Mouse (Mus musculus) urinary bladder, adult 2 months (tissue): ENCODE data around the gene Nuak2. TPM values are rescaled to one million over a fixed set of nuclear protein-coding genes. Genes with fewer than 3 reads are reported as not detected.
"Not testable (repeated sequence)": the region's sequence is repeated elsewhere in the genome, so short reads cannot be mapped to it uniquely, and the experiment has no call there.

Experiments
- DNase-seq: peaks from one replicate; pipeline ENCODE4 v3.0.0; 2022; ENCODE audit warnings: low spot score
- polyA plus RNA-seq: library from polyadenylated mRNA; depleted of rRNA; stranded (reverse); fragments of >200 nt; gene quantifications from 2 replicates; pipeline ENCODE4 v1.2.3, GENCODE M21; 2012; rRNA removed

The Nuak2 gene
- polyA plus RNA-seq: 3.4 TPM in 2 replicates

DNA sequence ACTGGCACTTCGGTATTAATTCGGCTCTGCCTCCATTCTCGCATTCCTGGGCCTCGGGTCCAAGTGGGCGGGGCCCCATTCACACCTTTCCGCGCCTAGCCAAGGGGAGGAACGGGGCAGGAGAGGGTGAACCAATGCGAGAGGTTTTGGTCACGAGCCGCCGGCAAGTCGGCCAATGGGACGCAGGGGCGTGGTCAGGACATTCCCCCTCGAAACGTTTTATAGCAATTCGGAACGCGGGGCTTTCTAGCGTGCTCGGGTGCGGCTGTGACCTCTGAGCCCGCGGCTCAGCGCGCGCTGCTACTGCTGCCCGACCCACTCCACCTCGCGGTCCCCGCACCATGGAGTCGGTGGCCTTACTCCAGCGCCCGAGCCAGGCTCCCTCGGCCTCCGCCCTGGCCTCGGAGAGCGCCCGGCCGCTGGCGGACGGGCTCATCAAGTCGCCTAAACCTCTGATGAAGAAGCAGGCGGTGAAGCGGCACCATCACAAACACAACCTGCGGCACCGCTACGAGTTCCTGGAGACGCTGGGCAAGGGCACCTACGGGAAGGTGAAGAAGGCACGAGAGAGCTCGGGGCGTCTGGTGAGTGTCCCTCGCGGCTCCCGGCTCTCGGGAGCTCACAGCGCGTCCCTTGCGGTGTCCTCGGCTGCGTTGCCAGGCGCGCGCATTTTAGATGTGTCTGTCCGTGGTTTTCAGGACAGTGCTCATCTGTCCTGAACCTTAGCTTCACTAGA is at the start of gene Nuak2:
Nuak2 (plus strand) TSS at position 238 of the 736 bp plus-strand sequence.
- peak; percentile 69 for DNase-seq

DNA sequence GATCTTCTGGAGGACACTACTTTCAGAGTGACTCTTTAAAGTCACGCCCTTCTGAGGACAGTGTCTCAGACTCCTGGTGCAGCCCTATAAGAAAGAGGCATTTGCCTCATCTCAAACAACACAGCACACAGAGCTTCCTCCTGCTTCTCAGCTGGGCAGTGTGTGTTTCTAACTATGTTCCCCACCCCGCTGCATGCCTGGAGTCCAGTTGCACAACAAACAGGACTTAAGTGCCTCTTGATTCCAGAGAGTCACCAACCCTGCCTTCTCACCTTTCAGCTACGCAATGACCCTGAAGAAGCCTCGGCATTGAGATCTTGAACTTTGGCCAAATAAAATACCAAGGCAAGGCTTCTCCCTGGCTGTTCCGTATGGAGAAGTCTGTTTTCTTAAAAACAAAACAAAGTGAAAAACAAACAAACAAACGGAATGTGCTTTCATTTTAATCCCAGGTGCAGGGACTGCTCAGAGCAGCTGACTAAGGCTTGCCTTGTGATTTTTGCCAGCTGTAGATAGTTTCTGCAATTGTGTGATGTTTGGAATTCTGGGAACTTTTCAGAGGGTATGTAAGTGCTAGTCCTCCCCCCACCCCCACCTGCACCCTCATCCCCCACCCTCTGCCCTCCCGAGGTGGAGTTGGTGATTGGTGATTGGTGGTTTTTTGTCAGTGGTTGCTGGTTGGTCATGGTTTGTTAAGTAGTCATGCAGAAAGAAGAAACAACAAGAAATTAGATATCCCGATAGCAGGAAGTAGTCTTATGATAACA is 49.0 kb upstream of the Nuak2 start:
- no peak for DNase-seq

DNA sequence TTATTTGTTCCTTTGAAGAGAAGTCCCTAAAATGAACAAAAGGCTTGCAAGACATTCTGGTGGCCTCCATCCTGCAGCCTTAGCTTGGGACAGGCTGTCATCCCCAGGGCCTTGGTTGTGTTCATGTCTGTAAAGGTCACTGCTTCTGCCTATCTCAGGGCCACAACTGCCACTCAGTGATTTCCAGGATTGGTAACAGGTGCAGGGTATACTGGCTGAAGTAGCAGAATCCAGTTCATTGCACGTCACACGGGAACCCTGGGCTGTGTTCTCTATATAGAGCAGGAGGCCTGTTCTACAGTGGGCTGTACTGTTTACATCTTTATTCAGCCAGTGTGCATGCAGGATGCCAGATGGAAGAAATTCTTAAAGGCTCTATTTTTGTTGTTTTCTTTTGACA is 48.0 kb upstream of the Nuak2 start:
- DNase-seq: no peak

DNA sequence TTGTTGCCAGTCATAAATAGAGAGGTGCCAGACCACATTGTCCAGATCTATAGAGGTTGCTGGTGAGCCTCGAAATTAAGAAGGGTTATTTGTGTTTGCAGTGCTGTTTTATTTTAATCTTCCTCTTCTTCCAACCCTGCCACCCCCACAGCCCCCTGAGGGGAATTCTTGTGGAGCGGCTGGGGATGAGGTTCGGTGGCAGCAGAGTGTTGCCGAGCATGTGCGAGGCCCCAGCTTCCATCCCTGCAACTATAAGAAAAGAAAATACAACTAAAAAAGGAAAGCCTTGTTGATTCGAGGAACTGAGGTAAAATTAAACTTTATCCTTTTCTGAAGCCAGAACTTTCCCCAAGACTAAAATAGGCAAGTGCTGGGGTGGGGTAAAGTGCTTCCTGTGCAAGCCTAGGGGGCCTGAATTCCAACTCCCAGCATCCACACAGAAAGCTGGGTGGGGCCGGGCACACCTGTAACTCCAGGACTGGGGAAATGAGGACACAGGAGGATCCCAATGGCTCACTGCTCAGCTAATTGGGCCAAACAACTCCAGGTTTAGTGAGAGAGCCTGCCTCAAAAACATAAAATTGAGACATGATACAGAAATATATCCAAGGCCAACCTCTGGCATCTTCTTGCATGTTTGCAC is 47.4 kb upstream of the Nuak2 start:
- no peak for DNase-seq

DNA sequence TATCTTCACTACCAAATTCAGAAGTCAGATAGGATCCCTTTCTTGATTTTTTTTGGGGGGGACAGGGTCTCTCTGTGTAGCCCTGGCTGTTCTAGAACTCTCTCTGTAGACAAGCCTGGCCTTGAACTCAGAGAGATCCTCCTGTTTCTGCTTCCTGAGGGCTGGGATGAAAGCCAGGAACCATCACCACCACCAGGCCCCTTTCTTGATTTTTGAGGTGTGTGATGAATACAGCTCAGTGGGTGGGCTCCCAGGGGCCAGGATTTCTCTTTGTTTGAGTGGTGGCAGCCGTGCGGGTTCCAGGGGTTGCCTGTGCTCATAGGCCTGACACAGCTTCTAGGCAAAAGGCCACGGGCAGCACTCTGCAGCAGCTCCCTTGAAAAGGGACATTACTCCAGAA is 44.7 kb upstream of the Nuak2 start:
- no peak for DNase-seq

DNA sequence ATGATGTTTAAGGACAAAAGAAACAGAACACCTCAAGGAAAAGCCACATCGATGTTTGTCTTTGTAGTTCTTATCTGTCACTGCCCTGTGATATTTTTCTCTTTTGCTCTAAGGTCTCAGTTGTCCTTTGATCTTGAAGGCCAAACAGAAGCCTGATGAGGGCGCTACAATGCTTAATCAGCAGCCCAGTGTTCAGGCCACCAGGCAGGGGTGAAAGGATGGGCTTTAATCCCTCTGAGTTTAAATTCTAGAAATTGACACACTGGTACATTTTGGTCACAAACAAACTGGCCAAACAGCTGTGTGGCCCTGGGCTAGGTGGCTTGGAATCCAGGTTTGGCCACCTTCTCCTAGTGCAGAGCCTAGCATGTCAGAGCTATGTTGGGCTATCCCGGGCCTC is 39.2 kb upstream of the Nuak2 start:
- no peak for DNase-seq

DNA sequence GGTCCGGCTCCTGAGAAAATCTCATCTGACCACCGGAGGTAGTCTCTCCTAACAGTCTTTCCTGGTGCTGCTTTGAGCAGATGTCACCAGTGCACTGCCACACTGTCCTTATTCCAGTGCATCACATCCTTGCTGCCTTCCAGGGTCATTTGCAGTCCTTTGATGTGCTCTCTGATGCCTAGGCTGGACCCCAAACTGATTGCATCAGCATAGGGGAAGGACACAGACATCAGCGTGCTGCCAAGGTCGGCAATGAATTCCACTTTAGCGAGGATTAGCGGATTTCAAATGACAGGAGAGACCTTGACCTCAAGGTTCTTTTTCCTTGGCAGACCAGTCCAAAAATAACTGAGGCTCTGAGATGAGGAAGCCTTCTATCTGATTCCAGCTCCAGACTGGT is 38.8 kb upstream of the Nuak2 start:
- DNase-seq: no peak

DNA sequence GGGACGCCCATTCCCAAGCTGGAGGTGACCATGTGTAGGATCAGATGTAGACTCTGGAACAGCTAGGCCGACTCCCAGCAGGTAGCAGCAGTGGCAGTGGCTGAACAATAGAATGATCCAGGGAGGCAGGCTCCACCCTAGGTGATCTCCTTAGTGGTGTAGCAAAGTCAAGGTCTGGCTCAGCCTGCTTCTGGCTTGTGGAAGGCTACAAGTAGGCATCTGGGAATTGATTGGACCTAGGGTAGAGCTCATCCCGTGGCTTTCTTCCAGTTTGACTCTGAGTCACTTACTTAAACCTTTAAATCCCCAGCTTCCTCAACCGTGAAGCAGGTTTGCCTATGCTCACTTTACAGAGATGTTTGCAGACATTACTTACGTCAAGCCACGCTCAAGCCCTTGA is 35.3 kb upstream of the Nuak2 start:
- DNase-seq: not testable (repeated sequence)

DNA sequence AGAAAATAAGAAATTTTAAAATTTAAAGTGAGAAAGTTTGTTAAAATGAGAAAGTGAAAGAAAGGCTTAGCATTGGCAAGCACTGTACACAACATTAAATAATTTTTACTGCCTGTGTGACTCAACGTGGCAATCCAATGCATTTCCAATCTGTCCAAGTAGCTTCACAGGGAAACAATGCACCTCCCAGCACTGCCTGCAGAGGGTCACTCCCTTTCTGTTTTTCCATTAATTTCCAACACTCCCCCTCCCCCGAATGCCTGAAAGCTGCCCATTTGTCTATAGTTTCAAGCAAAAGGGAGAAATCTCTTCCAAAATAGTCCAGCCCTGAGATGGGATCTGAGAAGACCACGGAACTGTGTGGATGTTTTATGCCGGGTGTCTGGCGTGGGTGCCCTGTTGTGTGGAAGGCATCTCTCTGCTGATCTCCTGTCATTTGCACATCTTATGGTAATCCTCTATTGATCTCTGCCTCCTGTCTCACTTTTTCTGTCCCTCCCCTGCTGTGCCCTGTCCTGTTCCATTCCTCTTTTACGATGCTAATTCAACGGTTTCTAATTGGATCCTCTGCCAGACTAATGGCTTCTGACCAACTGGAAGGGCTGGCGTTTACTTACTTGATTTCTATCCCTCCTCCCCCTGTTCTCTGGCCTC is 34.3 kb upstream of the Nuak2 start:
- DNase-seq: no peak

DNA sequence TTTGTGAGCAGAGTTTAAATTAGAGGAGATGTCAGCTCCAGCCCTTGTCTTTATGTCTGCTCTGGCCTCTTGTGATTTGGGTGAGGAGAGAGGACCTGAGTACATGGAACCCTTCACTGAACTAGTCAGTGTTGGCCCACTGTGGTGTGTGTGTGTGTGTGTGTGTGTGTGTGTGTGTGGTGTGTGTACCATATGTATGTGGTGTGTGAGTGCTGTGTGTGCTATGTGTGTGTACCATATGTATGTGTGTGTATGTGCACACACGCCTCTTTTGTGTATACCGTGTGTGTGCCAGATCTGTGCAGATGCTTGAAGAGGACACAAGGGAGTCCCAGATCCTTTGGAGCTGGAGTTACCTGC is 33.8 kb upstream of the Nuak2 start:
- no peak for DNase-seq

DNA sequence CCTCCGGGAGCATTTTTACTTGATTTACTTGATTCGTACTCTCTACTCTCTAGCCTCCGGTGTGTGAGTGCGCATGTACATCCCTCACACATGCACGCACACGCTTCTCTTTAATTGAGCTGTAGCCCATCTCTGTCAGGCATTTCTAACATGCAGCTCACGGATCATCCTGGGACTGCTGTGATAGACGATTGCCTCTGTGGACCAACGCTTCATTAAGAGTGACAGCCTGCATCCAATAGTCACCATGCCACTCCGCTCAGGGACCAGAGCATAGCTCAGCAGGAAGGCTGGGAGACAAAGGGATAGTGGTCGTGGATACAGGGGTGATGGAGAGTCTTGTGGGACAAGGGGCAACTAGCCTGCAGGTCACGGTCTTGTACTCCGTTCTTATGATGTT is 32.9 kb upstream of the Nuak2 start:
- DNase-seq: no peak

DNA sequence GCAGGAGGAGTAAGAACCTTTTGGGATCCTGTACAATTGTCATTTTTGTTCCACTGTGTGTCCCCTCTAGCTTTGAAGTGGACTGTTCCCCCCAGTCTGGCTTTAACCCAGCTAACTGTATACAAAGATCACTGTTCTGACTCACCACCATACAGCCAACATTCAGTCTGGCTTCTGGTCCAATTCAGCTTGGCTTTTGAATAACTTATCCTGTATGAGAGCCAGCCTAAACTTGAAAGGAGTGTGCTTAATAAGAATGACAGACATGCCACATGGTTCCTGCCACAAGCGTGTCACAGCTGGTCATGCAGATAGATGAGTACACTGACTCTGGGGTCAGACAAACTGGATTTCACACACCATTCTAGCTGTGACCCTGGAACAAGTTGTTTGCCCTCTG is 29.2 kb upstream of the Nuak2 start:
- no peak for DNase-seq

DNA sequence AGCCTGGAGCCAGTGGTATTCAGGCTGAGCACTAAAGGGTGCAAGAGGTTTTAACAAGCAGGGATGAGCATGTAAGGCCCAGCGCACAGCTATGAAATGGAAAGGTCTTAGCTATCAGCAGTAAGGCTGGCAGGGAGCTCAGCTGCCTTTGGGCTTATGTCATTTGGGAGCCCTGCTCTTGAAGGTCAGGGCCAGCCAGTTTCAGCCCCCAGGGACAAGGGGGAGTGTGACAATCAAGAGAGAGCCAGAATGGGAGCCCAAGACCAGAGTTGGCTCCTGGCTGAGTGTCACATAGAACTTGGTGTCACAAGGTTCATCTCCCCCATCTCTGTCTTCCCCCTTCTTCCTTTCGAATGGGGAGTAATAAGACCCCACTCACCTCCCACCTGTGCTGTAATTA is 28.5 kb upstream of the Nuak2 start:
- no peak for DNase-seq

DNA sequence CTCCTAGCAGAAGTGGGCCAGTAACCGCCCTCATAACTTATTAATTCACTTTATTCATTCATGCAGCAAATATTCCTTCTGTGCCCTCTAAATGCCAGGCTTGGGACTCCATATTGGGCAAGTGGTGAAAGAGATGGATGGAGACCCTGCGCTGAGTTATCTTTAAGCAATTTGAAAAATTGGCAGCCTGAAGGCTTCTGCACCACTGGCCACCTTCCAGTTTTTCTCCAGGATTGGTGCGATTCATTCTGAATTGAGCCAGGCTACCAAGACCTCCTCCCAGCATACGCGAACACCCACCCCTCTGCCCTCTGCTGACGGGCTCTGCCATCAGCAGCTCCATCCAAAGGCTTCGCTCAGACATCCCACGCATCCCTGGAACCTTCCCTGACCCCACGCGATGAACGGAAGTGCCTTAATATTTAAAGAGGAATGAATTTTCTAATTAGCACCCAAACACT is 27.9 kb upstream of the Nuak2 start:
- no peak for DNase-seq

DNA sequence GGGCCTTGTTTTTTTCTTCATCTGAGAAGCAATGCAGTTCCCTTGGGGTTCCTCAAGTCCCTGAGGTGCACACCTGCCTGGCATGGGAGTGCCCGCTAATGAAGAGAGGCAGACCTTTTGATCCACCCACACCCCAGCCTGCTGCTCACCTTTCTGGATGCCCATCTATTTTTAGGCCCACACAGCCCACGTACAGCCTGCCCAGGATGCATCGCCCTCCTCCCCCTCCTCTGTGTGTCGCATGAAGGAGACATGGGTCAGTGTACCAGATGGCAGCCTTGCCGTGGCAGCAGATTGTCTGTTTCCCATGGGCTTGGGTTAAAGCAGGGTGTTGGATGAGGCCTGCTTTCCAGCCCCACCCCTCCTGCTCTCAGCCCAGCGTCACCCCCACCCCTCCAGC is 26.0 kb upstream of the Nuak2 start:
- DNase-seq: no peak

DNA sequence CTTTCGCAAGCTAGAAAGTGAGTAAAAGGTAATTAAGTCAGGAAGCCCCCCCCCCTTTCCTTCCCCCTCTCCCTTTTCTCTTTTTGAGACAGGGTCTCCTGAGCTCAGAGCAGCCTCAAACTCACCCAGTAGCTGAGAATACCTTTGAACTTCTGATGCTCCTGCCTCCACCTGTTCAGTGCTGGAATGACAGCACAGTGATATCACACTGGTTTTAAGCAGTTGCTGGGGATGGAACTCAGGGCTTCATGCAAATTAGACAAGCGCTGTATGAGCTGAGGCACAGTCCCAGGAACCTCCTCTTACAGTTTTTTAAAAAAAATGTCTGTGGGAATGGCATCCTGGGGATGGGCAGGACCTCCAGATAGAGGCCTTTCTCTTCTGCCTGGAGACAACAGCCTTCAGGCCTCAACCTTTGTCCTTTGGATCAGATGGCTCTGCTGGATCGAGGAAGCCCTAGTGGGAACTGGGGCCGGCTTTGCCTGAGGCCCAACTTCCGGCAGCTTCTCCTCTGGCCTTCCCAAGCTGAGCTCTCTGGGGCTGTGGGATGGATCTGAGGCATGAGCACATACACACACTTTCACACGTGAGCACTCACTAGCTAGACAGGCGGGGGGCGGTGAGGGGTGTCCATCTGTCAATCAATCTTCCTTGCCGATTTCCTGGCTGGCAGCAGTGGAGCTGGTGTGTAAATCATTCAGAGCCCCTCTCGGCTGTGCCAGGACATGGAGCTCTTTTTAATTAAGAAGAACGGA is 24.8 kb upstream of the Nuak2 start:
- DNase-seq: no peak

DNA sequence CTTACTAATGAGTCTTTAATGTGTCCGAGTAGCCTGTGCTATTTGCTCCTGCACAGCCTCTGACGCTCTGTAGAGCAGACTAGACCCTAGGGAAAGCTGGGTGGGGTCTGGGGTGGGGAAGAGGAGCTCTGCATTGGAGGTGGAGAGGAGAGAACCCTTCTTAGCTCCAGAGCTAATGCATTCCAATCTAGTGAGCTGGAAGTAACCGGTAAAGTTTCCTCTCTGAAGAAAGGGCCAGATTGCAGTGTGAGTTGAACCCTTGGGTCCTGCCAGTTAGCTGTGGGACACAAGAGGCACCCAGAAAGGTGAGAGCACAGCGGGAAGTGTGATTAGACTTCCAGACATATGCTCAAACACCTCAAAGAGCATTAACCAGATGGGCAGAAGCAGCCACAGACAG is 24.2 kb upstream of the Nuak2 start:
- DNase-seq: no peak

DNA sequence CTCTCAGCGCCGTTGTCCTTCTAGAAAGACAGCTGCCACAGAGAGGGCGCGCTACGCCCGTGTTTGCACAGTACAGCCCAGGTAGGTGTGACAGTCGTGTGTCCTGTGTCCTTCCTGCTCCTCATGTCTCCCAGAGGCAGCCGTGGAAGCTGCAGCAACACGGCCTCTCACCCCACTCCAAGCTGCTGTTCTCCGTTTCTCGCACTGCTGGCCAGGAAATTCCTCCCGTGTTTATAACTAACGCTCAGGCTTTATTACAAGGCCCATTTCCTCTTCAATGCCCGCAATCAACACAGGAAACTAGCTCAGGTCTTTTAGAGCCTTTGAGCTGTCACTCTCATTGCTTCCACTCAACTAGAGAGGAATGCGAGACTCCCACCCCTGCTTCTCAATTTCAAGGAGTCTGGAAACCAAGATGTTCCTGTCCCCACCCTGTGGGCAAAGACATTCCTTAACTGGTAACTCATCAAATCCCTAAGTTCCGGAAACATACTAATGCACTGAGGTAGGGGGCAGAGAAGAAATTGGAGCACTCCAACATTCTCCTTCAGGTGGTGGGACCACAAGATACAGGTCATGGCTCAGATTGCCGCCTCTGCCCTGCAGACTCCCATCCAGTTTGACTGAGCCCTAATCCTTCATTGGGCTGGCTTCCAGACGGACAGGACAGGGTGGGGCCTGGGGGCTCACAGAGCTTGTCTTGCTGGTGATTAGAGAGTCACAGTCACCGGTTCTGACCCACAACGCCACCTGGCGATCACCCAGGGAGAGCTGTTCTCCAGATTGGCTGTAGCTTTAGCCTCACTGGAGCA is 23.4 kb upstream of the Nuak2 start:
- DNase-seq: no peak

DNA sequence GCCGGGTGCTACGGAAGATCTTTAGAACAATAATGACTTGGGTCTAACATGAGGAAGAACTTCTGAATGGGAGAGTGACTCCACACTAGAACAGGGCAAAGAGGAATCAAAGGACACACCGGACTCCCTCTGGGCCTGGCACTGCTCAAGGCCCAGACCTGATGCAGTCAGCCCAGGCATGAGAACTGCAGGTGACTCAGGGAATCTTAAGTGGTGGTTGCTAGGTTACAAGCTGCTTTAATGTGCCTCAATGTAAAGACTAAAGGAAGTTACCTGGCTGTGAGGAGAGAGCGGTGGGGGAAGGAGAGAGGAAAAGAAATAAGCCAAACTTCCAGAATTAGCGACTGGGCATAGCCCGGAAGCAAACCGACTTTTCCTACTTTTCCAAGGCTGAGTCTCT is 20.4 kb upstream of the Nuak2 start:
- no peak for DNase-seq

DNA sequence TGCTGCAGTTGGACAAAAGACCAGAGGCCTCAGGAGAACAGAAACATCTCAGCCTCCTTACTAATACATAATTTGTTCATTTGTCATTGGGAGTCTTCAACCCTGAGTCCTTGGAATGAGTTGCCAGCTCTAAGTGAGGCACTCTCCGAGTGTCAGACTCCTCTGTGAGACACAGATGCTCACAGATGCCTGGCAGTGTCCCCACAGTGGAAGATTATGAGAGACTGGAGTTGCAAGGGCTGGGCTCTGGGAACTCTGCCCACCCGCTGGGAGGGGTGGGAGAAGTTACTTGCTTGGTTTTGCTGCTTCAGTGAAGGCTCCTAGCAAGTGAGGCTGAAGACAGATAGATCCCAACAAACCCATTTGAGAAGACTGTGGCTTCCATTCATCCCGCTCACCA is 19.9 kb upstream of the Nuak2 start:
- no peak for DNase-seq

DNA sequence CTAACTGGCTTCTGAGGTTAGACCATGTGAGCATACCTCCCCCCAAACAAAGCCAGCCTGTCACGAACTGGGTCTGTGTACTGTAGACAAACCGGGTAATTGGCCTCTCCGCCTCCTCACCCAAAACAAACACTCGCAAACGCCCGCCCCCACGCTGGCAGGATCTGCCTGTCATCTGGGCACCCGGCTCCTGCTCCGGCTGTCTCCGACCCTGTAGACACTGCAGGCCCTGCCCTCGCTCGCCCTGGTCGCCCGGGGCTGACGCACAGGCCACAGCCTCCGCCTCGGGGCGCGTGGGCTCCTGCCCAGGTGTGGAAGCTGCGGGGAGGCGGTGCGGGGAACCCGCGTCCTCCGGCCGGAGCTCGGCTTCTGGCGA is 17.5 kb upstream of the Nuak2 start, which contains the start of gene Klhdc8a:
Klhdc8a (plus strand) TSS at position 202 of the 376 bp plus-strand sequence.
- peak; percentile 54 for DNase-seq
